ENCODE assay signal across 8 mouse cellular contexts in genomic region chr1:133034091-133034460, GRCm38 (mm10). TPM values are rescaled to one million over a fixed set of nuclear protein-coding genes. Genes with fewer than 3 reads are reported as not detected.
DNase-seq lines count a peak whose midpoint lies in the region; ATAC-seq and TF ChIP-seq lines count a peak whose summit lies in the region.

No protein-coding gene starts in this region.

- H3K9ac ChIP-seq in intestine, postnatal 0 days (ENCODE audit: low read depth, low read length), result peak overlapping the region; percentile 64; the same call in 1 of the 2 replicates
- peak overlapping the region; percentile 26; the same call in 1 of the 2 replicates for H3K9ac ChIP-seq in liver, embryonic 11.5 days (ENCODE audit: low read depth, low read length)
- H3K9ac ChIP-seq in midbrain, postnatal 0 days (replicated peaks; ENCODE audit: low read length, poor library complexity, severe bottlenecking), result no peak overlapping the region

- peak overlapping the region; percentile 63; the same call in 1 of the 2 replicates for H3K27ac ChIP-seq in intestine, postnatal 0 days (ENCODE audit: low read depth, low read length)
- no peak overlapping the region for H3K27ac ChIP-seq in liver, embryonic 11.5 days (ENCODE audit: low read depth, low read length)
- H3K27ac ChIP-seq in midbrain, postnatal 0 days (ENCODE audit: low read depth, low read length), result peak overlapping the region; percentile 26; the same call in 1 of the 2 replicates

- DNase-seq in 416B (ENCODE audit: low read depth) (peak; percentile 39), MN1 (ENCODE audit: low spot score) (peak; percentile 83)
- DNase-seq in heart, adult 18-20 months, result peak; percentile 67 to 76
- DNase-seq in liver, embryonic 11.5 days (ENCODE audit: low spot score), result peak; percentile 70
- peak; percentile 66 for DNase-seq in midbrain, postnatal 0 days (ENCODE audit: low spot score)
- DNase-seq in urinary bladder, postnatal 4 days (ENCODE audit: low spot score in 2 of 2), result no peak

- H3K4me2 ChIP-seq in intestine, postnatal 0 days (replicated peaks; ENCODE audit: low read depth), result peak overlapping the region; percentile 60
- peak overlapping the region; percentile 70 for H3K4me2 ChIP-seq in liver, embryonic 11.5 days
- peak overlapping the region; percentile 56 for H3K4me2 ChIP-seq in midbrain, postnatal 0 days (ENCODE audit: low read depth, low read length, poor library complexity, severe bottlenecking)

- H3K27me3 ChIP-seq in intestine, postnatal 0 days (replicated peaks; ENCODE audit: control insufficient read depth, insufficient read depth, low read length), result no peaks in the 10 kb centered on the region
- H3K27me3 ChIP-seq in liver, embryonic 11.5 days (replicated peaks; ENCODE audit: control insufficient read depth, insufficient read depth, low read length), result no peaks in the 10 kb centered on the region
- no peaks in the 10 kb centered on the region for H3K27me3 ChIP-seq in midbrain, postnatal 0 days (ENCODE audit: insufficient read depth, low read length)

- ATAC-seq in common myeloid progenitor, adult 5-6 weeks (replicated peaks; ENCODE audit: low read depth, poor library complexity, severe bottlenecking), result peak; percentile 64
- peak; percentile 44 for ATAC-seq in intestine, postnatal 0 days
- peak; percentile 84 for ATAC-seq in liver, embryonic 11.5 days (replicated peaks; ENCODE audit: low FRiP score)
- peak; percentile 50; the same call in 1 of the 2 replicates for ATAC-seq in midbrain, postnatal 0 days (ENCODE audit: low FRiP score)

- H3K4me3 ChIP-seq in intestine, postnatal 0 days (ENCODE audit: low read depth, low read length), result peak overlapping the region; percentile 57
- peak overlapping the region; percentile 65 for H3K4me3 ChIP-seq in liver, embryonic 11.5 days (ENCODE audit: low read depth, low read length)
- H3K4me3 ChIP-seq in midbrain, postnatal 0 days (ENCODE audit: low read depth, low read length), result peak overlapping the region; percentile 43

- TF ChIP-seq CTCF in intestine, postnatal 0 days (IDR thresholded peaks at IDR 0.05; ENCODE audit: low read depth), result no peak
- no peak for TF ChIP-seq CTCF in midbrain, postnatal 0 days (IDR thresholded peaks at IDR 0.05)

- WGBS in intestine, postnatal 0 days, result 2% methylated on average over 11 of the region's 11 CpGs
- WGBS in liver, embryonic 11.5 days, result 3% methylated on average over 11 of the region's 11 CpGs
- WGBS in midbrain, postnatal 0 days, result 1% methylated on average over 11 of the region's 11 CpGs

- H3K9me3 ChIP-seq in intestine, postnatal 0 days (ENCODE audit: control insufficient read depth), result no peaks in the 10 kb centered on the region
- H3K9me3 ChIP-seq in liver, embryonic 11.5 days (ENCODE audit: control insufficient read depth, low read length), result no peaks in the 10 kb centered on the region
- no peaks in the 10 kb centered on the region for H3K9me3 ChIP-seq in midbrain, postnatal 0 days (ENCODE audit: low read length)

- no peaks in the 10 kb centered on the region for H3K4me1 ChIP-seq in intestine, postnatal 0 days (replicated peaks; ENCODE audit: control insufficient read depth, insufficient read depth, low read length)
- 0 out of 2 replicates have a peak, but pooled peaks cover 2% of the 10 kb centered on the region for H3K4me1 ChIP-seq in liver, embryonic 11.5 days (replicated peaks; ENCODE audit: control insufficient read depth, insufficient read depth, low read length)
- no peaks in the 10 kb centered on the region for H3K4me1 ChIP-seq in midbrain, postnatal 0 days (ENCODE audit: insufficient read depth, low read length)

- H3K36me3 ChIP-seq in intestine, postnatal 0 days (ENCODE audit: control insufficient read depth, insufficient read depth), result no peaks in the 10 kb centered on the region; the same call in 1 of the 2 replicates
- H3K36me3 ChIP-seq in liver, embryonic 11.5 days (ENCODE audit: control insufficient read depth, insufficient read depth, low read length), result no peaks in the 10 kb centered on the region
- no peaks in the 10 kb centered on the region for H3K36me3 ChIP-seq in midbrain, postnatal 0 days (ENCODE audit: insufficient read depth, low read length)

RNA-seq across cellular contexts. Expression of gene Mdm4, which starts 3.7 kb away (rescaled TPM):
- 104 and 113 TPM in 2 replicates for total RNA-seq in common myeloid progenitor, adult 5-6 weeks (2017)
- 10 to 100 TPM; 19.7 to 27.7 TPM for total RNA-seq in heart, adult 18-20 months (2021)
- 10.0 and 13.1 TPM in 2 replicates for polyA plus RNA-seq in intestine, postnatal 0 days (2015; fragmentation: Nextera tagmentation; extraction: Ambion mirVana)
- 40.6 and 41.9 TPM in 2 replicates for polyA plus RNA-seq in liver, embryonic 11.5 days (2014; fragmentation: Nextera tagmentation; extraction: Ambion mirVana)
- total RNA-seq in midbrain, postnatal 0 days (2014; rRNA removed), result 54.4 and 84.5 TPM in 2 replicates
- 28.2 and 28.9 TPM in 2 replicates for polyA plus RNA-seq in midbrain, postnatal 0 days (2015; fragmentation: Nextera tagmentation; extraction: Ambion mirVana)

RNA-seq across cellular contexts. Expression of gene Pik3c2b, which starts 11.4 kb away (rescaled TPM):
- 1.5 and 2.6 TPM in 2 replicates for total RNA-seq in common myeloid progenitor, adult 5-6 weeks (2017)
- total RNA-seq in heart, adult 18-20 months (2021), result 10 to 100 TPM; 13.9 to 14.3 TPM
- polyA plus RNA-seq in intestine, postnatal 0 days (2015; fragmentation: Nextera tagmentation; extraction: Ambion mirVana), result 3.1 TPM in 2 replicates
- polyA plus RNA-seq in liver, embryonic 11.5 days (2014; fragmentation: Nextera tagmentation; extraction: Ambion mirVana), result 3.4 and 3.5 TPM in 2 replicates
- 21.3 and 28.5 TPM in 2 replicates for total RNA-seq in midbrain, postnatal 0 days (2014; rRNA removed)
- polyA plus RNA-seq in midbrain, postnatal 0 days (2015; fragmentation: Nextera tagmentation; extraction: Ambion mirVana), result 8.4 and 9.2 TPM in 2 replicates

Comparison
In these comparisons a context has a peak if more than half of its experiments do, and no peak if none do; other contexts are left out.
1. DNase-seq: peak in 416B (single experiment), MN1 (single experiment), heart, adult 18-20 months (2 of 2), liver, embryonic 11.5 days (single experiment) and midbrain, postnatal 0 days (single experiment); none in urinary bladder, postnatal 4 days (0 of 2).
2. Peak in every context shown above with its lines, with median percentiles within 50 percentile points of each other: ATAC-seq, H3K4me2 ChIP-seq and H3K4me3 ChIP-seq.